Mouse (Mus musculus) liver, postnatal 0 days (tissue): Measurements from ENCODE around the gene 4931406P16Rik. TPM values are rescaled to one million over a fixed set of nuclear protein-coding genes. Genes with fewer than 3 reads are reported as not detected.

Experiments used
- ATAC-seq: fragments of 200-750 bp; cut with Nextera tagmentation; 2 replicates; pipeline ENCODE4 v1.8.0; 2017; ENCODE audit warnings: mild to moderate bottlenecking, moderate library complexity
- DNase-seq: peaks from one replicate; pipeline ENCODE4 v3.0.0-alpha.2; 2016
- H3K27ac ChIP-seq: fragments of 300-500 bp; sonication (generic); 2 replicates; pipeline ENCODE4 v1.5.1; 2014; ENCODE audit warnings: antibody characterized with exemption, moderate library complexity, mild to moderate bottlenecking, low read depth
- H3K27me3 ChIP-seq: fragments of 300-500 bp; sonication (generic); 2 replicates; pipeline ENCODE4 v1.6.1; 2014; ENCODE audit warnings: low read length, control low read depth, mixed read lengths; ENCODE audit not compliant: insufficient read depth
- H3K36me3 ChIP-seq: fragments of 300-500 bp; sonication (generic); replicated peaks from 2 replicates; pipeline ENCODE4 v1.6.1; 2014; ENCODE audit warnings: mild to moderate bottlenecking, control low read depth, low read length, moderate library complexity, mixed read lengths; ENCODE audit not compliant: insufficient read depth
- H3K4me1 ChIP-seq: fragments of 300-500 bp; sonication (generic); 2 replicates; pipeline ENCODE4 v1.6.1; 2014; ENCODE audit warnings: antibody characterized with exemption, mild to moderate bottlenecking, control low read depth; ENCODE audit not compliant: insufficient read depth
- H3K4me2 ChIP-seq: fragments of 300-500 bp; sonication (generic); 2 replicates; pipeline ENCODE4 v1.6.1; 2014; ENCODE audit warnings: low read depth, mild to moderate bottlenecking, low read length, moderate library complexity, mixed read lengths
- H3K4me3 ChIP-seq: fragments of 300-500 bp; sonication (generic); 2 replicates; pipeline ENCODE4 v1.5.1; 2014; ENCODE audit warnings: low read depth, low read length
- H3K9ac ChIP-seq: fragments of 300-500 bp; sonication (generic); replicated peaks from 2 replicates; pipeline ENCODE4 v1.6.1; 2014; ENCODE audit warnings: mild to moderate bottlenecking, moderate library complexity
- H3K9me3 ChIP-seq: fragments of 300-500 bp; sonication (generic); 2 replicates; pipeline ENCODE4 v1.6.1; 2016; ENCODE audit warnings: mild to moderate bottlenecking, control low read depth, low read length, mixed read lengths
- CTCF ChIP-seq: sonication (generic); IDR thresholded peaks from 2 replicates; pipeline ENCODE4 v1.5.1; 2016; ENCODE audit warnings: antibody characterized with exemption, low read depth
- EP300 ChIP-seq: IDR thresholded peaks from 2 replicates; pipeline ENCODE4 v1.6.1; 2016; ENCODE audit warnings: antibody characterized with exemption, low read depth, mild to moderate bottlenecking
- WGBS: fragments of 180-500 bp; shearing (Covaris S2); extraction: QIAGEN DNeasy Blood & Tissue Kit; methylation state at CpG from one replicate; pipeline ENCODE4 v1.1.7; 2014; ENCODE audit not compliant: insufficient replicate concordance; 5-methylcytosine and 5-hydroxymethylcytosine counted together
- polyA plus RNA-seq: library from polyadenylated mRNA; unstranded; fragments of >200 nt; fragmentation: Nextera tagmentation; extraction: Ambion mirVana; gene quantifications from 2 replicates; pipeline ENCODE4 v1.2.1, GENCODE M21; 2015

4931406P16Rik gene
- polyA plus RNA-seq, 1 experiment from 2014 or later, result 9.3 TPM

GRCm38 (mm10) chr7:34290450-34291151 lies 22.8 kb downstream of the 4931406P16Rik start:
- no peak for TF ChIP-seq CTCF
- no peak for TF ChIP-seq EP300
- H3K9me3 ChIP-seq, result no peaks in the 10 kb centered on the region
- H3K27me3 ChIP-seq, result no peaks in the 10 kb centered on the region
- H3K4me1 ChIP-seq, result peaks cover 8% of the 10 kb centered on the region
- H3K27ac ChIP-seq, result peak overlapping the region; percentile 57
- no peak for DNase-seq
- H3K4me3 ChIP-seq, result no peak overlapping the region
- peak; percentile 45; the same call in 1 of the 2 replicates for ATAC-seq
- H3K4me2 ChIP-seq, result no peak overlapping the region
- H3K9ac ChIP-seq, result no peak overlapping the region
- 0 out of 2 replicates have a peak, but pooled peaks cover 3% of the 10 kb centered on the region for H3K36me3 ChIP-seq

DNA sequence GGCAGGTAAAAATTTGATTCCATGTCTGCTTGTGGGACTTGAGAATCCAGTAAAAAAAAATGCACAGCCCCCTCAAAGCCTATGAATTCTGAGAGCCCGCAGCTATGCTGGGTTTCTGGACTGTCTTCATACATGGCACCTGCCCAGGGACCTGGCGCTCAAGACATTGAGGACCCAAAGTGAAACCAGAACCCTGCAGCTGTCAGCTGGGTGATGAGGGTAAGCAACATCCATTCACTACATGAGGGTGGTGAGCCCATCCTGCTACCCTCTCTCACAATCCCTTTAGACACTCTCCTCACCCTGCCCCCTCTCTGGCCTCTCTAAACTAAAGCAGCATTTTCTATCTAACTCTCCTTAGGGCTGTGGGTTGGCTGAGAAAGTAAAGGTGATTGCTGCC lies 35.7 kb downstream of the 4931406P16Rik start:
- ATAC-seq, result no peak
- H3K4me2 ChIP-seq, result no peak overlapping the region
- H3K27me3 ChIP-seq, result no peaks in the 10 kb centered on the region
- no peaks in the 10 kb centered on the region for H3K36me3 ChIP-seq
- H3K4me3 ChIP-seq, result no peak overlapping the region
- DNase-seq, result no peak
- 90% methylated on average over 2 of the region's 2 CpGs for WGBS
- H3K9ac ChIP-seq, result no peak overlapping the region
- TF ChIP-seq CTCF (no peak), EP300 (no peak)
- no peak overlapping the region for H3K27ac ChIP-seq
- no peaks in the 10 kb centered on the region for H3K4me1 ChIP-seq
- no peaks in the 10 kb centered on the region for H3K9me3 ChIP-seq

- Histone ChIP-seq H3K27ac (no peak overlapping the region), H3K9ac (no peak overlapping the region), H3K9me3 (no peaks in the 10 kb centered on the region), H3K27me3 (no peaks in the 10 kb centered on the region), H3K4me1 (no peaks in the 10 kb centered on the region), H3K36me3 (no peaks in the 10 kb centered on the region), H3K4me3 (no peak overlapping the region), H3K4me2 (no peak overlapping the region)
- 81% methylated on average over 3 of the region's 3 CpGs for WGBS
- ATAC-seq, result no peak
- DNase-seq, result no peak
- TF ChIP-seq CTCF, result no peak
- no peak for TF ChIP-seq EP300
These were observed 37.3 kb downstream of the 4931406P16Rik start for GRCm38 (mm10) chr7:34276066-34276465.

DNA sequence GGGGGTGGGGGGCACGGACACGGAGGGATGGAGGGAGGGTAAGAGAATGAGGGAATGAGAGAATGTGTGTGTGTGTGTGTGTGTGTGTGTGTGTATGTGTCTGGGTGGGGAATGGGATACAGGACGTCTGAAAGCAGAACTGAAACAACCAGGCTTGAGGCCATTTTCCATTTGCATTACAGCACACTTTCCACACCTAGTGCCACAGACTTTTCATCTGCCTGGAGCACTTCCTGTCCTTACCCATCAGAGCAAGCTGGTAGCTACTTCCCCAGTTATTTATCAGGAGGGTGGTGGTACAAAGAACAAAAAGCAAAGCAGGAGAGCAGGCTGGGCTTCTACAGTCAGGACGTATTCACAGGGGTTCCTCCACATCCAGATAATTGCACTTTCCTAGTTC lies 40.9 kb downstream of the 4931406P16Rik start:
- H3K27me3 ChIP-seq, result no peaks in the 10 kb centered on the region
- no peak for DNase-seq
- no peaks in the 10 kb centered on the region for H3K36me3 ChIP-seq
- H3K9me3 ChIP-seq, result no peaks in the 10 kb centered on the region
- no peak overlapping the region for H3K27ac ChIP-seq
- TF ChIP-seq CTCF (no peak), EP300 (no peak)
- ATAC-seq, result no peak
- H3K9ac ChIP-seq, result no peak overlapping the region
- no peak overlapping the region for H3K4me3 ChIP-seq
- H3K4me1 ChIP-seq, result no peaks in the 10 kb centered on the region; the same call in 1 of the 2 replicates
- no peak overlapping the region for H3K4me2 ChIP-seq
- WGBS, result 61% methylated on average over 4 of the region's 4 CpGs

DNA sequence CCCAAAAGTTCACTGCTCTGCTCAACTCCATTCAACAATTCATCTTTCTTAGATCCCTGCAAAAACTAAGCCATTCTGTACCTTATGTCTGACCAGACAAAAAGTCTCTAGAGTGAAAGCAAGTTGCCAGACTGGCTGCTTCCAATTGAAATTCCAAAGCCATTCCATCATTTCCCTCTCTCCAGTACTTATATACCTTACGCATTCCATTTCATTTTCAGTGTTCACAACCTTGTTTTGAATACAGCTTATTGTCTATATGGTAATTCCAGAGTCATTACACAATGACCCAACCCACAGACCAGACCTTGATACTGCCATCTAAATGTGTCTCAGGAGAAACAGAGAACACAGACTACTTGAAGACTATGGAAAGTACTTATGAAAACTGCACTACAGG lies 44.9 kb downstream of the 4931406P16Rik start:
- no peaks in the 10 kb centered on the region for H3K27me3 ChIP-seq
- H3K9ac ChIP-seq, result no peak overlapping the region
- ATAC-seq (no peak), DNase-seq (no peak)
- 0 out of 2 replicates have a peak, but pooled peaks cover 1% of the 10 kb centered on the region for H3K36me3 ChIP-seq
- TF ChIP-seq EP300 (no peak), CTCF (no peak)
- no peaks in the 10 kb centered on the region for H3K9me3 ChIP-seq
- 80% methylated on average over 1 of the region's 1 CpGs for WGBS
- no peak overlapping the region for H3K27ac ChIP-seq
- H3K4me3 ChIP-seq, result no peak overlapping the region
- H3K4me1 ChIP-seq, result peaks cover 10% of the 10 kb centered on the region
- no peak overlapping the region for H3K4me2 ChIP-seq

DNA sequence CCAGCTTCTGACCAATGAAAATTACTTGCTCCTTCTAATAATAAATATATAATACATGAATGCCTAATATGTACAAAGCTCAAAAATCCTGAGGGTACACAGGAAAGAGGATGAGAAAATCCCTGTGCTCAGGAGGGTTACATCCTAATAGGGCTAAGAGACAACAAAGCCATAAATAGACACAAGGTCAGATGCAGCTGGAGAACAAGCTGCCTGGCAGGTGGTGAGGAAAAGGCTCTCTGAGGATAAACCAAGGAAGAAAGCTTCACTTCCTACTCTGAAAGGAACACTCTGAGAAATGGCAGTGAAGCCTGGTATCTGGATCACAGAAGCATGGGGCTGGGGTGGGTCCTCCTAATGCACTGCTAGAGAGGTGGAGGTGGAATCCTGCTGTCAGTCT lies 46.9 kb downstream of the 4931406P16Rik start:
- Histone ChIP-seq H3K4me3 (no peak overlapping the region), H3K9me3 (no peaks in the 10 kb centered on the region), H3K27me3 (no peaks in the 10 kb centered on the region), H3K4me2 (0 out of 2 replicates have a peak overlapping the region, but pooled peaks have one; percentile 26), H3K9ac (peak overlapping the region; percentile 18; the same call in 1 of the 2 replicates), H3K4me1 (peaks cover 10% of the 10 kb centered on the region), H3K36me3 (peaks cover 10% of the 10 kb centered on the region; the same call in 1 of the 2 replicates), H3K27ac (peak overlapping the region; percentile 81)
- no peak for DNase-seq
- ATAC-seq, result no peak
- TF ChIP-seq EP300 (no peak), CTCF (no peak)
